Mouse (Mus musculus) cortical plate, adult 2 months (tissue): ENCODE data around the gene Plxnc1.

Experiments
- CTCF ChIP-seq: fragments of 200-500 bp; IDR thresholded peaks from 2 replicates; pipeline ENCODE4 v1.5.1; 2011; ENCODE audit warnings: mild to moderate bottlenecking, control low read depth, low read length; ENCODE audit not compliant: insufficient read depth; ENCODE audit errors: extremely low read depth
- POLR2A ChIP-seq: fragments of 200-500 bp; IDR thresholded peaks from 2 replicates; pipeline ENCODE4 v1.6.1; 2011; ENCODE audit warnings: mild to moderate bottlenecking, low read length, control low read depth; ENCODE audit not compliant: insufficient read depth; ENCODE audit errors: extremely low read depth

GRCm38 (mm10) chr10:94809946-94810472, 134.6 kb downstream of the Plxnc1 start:
- TF ChIP-seq POLR2A (no peak), CTCF (no peak)
